Mouse (Mus musculus): ENCODE results near the gene Nr2e3.

DNA sequence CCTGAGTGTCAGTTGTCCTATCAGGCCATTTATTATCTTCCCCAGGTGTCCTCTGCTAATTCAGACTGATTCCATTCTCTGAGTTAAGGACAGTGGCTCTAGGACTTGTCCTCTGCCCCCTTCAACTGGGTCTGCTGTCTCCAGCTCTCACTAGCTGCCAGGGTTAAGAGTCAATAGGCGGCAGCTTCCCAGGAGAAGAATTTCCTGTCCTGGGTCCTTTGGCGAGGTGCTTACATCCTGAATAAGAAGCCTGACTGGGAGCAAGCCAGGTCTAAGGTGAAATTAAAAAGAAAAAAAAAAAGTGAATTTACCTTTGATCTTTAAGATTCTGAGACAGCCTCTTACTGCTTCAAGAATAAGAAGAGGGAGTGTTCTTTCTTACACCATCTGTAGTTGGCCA lies 20.8 kb downstream of the Nr2e3 start:
- TF ChIP-seq POLR2A (IDR thresholded peaks at IDR 0.05; ENCODE audit: borderline replicate concordance, extremely low read depth, low read depth, low read length) (no peak), CTCF (IDR thresholded peaks at IDR 0.05; ENCODE audit: insufficient read depth, low read length) (no peak)

All from lung, adult 2 months (tissue).